Mouse (Mus musculus): ENCODE results near the gene Zmiz2.

DNA sequence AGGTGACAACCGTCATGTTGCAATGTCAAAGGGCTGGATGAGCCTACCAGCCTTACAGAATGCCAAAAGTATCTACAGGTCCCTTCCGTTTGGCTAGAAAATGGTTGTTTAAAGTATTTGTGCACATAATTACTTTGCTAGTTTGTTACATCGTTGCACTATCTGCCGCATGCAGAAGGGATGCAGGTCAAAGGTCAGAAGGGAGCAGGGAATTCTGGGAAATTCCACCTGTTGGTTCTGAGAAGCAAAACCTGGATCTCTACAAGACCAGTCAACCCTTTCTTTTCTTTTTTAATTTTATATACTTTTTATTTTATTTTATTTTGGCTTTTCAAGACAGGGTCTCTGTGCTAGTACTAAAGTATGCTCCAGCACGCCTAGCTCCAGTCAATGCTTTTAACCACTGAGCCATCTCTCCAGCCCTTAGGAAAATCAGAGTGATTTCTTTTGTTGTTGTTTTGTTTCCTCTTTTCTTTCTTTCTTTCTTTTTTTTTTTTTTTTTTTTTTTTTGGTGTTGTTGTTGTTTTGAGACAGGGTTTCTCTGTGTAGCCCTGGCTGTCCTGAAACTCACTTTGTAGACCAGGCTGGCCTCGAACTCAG, 648 bp upstream of the Zmiz2 start:
- TF ChIP-seq CTCF (IDR thresholded peaks at IDR 0.05; ENCODE audit: low read depth) (no peak), EP300 (optimal IDR thresholded peaks at IDR 0.05) (no peak)
